Mouse (Mus musculus) heart, postnatal 36 days (tissue): ENCODE data around the gene Slc25a14. TPM values are rescaled to one million over a fixed set of nuclear protein-coding genes. Genes with fewer than 3 reads are reported as not detected.

Experiments
- microRNA-seq, 2 experiments: library from miRNA; unstranded; fragments of <30 nt; microRNA quantifications; one replicate each; pipeline ENCODE4 v1.2.0; 2021; ENCODE audit warnings: borderline number of aligned reads in 2 of 2
- total RNA-seq, 2 experiments: library from RNA; stranded (reverse); gene quantifications; 2 replicates each; pipeline ENCODE4 v1.2.3; 2021

Slc25a14 gene
- total RNA-seq, 2 experiments from 2014 or later: 2.2 to 3.8 TPM

Small RNA genes lying within 50 kb of the gene (microRNA-seq; reads per million reads assigned to microRNA genes)
- gene Gm27828: 0 reads per million in 2 experiments

Other genes starting within 250 kb of the Slc25a14 start
- gene Elf4, start 160.3 kb upstream of the Slc25a14 start, total RNA-seq: 1 to 10 TPM; 5.7 to 6.6 TPM
- 100 to 1,000 TPM; 109 to 116 TPM for gene Aifm1, start 109.8 kb upstream of the Slc25a14 start, total RNA-seq
- gene Rab33a, start 104.1 kb upstream of the Slc25a14 start, total RNA-seq: under 1 TPM in 1 of 2 experiments, not detected in 1; 0.53 TPM
- gene Zfp280c, start 28.9 kb upstream of the Slc25a14 start, total RNA-seq: 1 to 10 TPM; 5.2 to 7.5 TPM
- gene Gpr119, start 51.1 kb downstream of the Slc25a14 start, total RNA-seq: not detected
- gene Rbmx2, start 71.6 kb downstream of the Slc25a14 start, total RNA-seq: 1 to 10 TPM; 1.5 to 2.6 TPM